Mouse (Mus musculus): ENCODE measurements around the gene Epha2. TPM values are rescaled to one million over a fixed set of nuclear protein-coding genes. Genes with fewer than 3 reads are reported as not detected.
A peak's percentile ranks its signal among the peaks of the same experiment; 100 is the strongest.

The Epha2 gene
- 10 to 100 TPM; 11.7 to 19.4 TPM for total RNA-seq (2021)
- polyA plus RNA-seq (2012; rRNA removed), result 18.0 and 24.1 TPM in 2 replicates
- long read RNA-seq, partial matches to known transcripts, result 2 of 3 reads
- long read RNA-seq, other reads (novel, unspliced or antisense), result 1 of 3 reads

- DNase-seq, result peak; percentile 94
Measured at GRCm38 (mm10) chr4:141301116-141301553, at the start of gene Epha2. TSS of gene Epha2 (plus strand) at chr4:141301240.

DNA sequence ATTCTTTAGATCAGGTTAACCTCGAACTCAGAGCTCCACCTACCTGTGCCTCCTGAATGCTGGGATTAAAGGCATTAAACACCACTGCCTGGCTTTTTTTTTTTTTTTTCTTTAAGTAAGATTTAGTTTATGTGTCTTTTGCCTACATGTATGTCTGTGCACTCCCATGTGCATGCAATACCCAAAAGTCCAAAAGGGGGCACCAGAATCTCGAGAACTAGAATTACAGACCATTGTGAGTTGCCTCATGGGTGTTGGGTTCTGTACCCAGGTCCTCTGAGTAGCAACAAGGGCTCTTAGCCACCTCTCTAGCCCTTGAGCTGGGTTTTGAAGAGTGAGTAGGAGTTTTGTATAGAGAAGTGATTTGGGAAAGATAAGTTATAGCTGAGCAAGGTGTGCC lies 48.4 kb upstream of the Epha2 start:
- no peak for DNase-seq

DNA sequence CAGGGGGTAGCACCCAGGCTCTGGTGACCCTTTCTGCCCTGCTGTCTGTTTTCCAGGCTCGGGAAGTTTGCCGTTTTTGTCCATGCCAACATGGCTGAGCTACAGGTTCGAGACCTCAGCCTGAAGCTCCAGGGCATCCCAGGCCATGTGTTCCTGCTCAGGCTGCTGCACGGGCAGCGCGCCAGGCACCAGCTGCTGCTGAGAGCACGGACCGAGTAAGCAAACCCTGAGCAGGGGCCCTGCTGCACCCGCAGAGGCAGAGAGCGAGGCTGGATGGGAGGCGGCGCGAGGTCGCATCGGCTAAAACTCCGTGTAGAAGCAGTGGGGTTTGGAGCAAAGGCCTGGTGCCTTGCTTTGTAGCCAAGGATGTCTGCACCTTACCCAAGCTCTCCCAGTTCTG lies 46.8 kb upstream of the Epha2 start:
- no peak for DNase-seq

DNA sequence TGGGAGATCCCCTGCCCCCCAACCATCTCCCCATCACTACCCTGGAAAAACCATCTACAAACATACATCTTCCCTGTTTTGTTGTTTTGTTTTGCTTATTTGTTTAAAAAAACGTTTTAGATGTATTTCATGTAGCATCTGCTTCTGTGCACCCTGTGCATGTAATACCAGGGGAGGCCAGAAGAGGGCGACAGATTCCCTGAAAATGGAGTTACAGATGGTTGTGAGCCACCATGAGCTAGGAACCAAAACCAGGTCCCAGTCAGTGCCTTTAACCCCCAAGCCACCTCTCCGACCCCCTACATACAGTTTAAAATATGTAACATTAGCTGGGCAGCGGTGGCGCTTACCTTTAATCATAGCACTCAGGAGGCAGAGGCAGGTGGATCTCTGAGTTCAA lies 43.6 kb upstream of the Epha2 start:
- no peak for DNase-seq

GRCm38 (mm10) chr4:141259413-141259812 lies 41.6 kb upstream of the Epha2 start:
- no peak for DNase-seq

DNA sequence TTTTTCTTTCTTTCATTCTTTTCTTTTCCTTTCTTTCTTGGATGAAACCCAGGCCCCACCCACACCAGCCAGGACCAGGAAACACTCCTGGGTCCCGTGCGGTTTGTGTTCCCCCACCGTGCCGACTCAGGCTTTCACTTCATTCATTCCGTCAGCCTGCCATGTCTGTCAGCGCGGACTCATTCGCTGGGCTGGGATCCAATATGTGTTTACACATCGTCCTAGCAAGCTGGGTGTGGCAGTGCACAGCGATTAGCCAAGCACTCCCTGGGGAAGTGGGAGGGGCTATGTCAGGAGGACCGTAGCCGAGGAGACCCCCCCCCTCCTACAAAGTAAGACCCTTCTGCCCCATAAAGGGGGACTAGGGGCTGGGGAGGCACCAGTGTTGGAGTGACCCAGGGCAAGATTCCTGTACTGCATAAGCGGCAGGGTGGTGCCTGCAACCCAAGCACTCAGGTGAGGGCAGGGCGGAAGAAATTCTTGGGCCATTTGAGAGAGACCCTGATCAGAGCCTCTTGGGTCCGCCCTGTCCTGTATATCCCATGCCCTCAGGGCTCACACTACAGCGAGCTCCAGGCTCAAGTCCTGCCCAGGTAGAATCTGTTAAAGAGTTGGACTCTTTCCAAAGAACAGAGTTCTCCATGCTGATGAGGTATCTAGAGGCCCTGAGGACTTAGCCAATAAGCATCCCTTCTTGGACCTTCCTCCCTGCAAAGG lies 40.9 kb upstream of the Epha2 start:
- DNase-seq, result peak; percentile 83

DNA sequence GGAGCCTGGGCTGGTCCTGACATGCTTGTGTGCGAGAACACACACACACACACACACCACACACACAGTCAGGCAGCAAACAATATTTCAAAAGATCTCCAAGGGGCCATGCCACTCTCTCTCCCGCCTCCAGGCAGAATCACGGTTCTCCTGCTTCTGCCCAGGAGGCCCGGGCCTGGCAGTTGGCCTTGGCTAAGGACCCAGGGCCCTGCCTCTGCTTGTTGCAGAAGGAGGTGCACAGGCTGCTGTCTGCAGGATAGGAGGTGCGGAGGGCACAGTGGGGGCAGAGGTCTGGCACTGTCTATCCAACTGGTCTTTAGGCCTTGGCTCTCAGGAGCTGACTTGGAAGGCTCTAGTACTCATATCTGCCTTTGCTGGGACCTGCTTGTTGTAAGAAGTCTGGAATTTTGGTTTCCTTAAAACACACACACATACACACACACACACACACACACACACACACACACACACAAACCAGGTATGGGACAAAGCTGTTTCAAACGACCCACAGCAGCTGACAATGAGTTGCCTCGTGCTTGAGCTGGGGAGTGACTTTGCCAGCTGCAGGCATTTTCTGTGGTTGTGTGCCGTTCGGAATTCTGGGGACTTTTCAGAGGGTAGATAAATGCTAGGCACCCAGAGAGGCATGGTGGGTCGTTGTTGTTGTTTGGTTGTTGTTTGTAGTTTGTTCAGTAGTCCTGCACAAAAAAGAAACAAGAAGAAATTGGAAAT lies 38.0 kb upstream of the Epha2 start:
- DNase-seq, result no peak

DNA sequence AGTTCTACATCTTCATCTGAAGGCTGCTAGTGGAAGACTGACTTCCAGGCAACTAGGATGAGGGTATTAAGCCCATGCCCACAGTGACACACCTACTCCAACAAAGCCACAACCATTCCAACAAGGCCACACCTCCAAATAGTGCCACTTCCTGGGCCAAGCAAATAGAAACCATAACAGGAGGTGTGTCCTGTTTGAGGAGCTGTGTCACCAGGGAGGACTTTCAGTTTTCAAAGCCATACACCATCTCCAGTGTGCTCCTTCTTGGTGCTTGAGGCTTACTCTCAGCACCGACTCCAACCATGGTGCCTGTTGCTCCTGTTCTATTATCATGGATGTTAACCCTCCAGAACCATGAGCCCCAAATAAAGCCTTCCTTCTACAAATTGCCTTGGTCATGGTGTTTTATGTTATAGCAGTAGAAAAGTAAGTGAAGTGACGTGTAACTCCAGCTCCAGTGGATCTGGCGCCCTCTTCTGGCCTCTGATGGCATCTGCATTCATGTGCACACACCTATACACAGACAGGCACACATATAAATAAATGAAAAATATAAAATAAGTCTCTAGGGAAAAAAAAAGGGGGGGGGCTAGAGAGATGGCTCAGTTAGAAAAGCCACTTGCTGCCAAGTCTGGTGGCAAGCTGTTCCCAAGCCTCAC lies 34.9 kb upstream of the Epha2 start:
- DNase-seq, result no peak

- DNase-seq, result no peak
Measured at GRCm38 (mm10) chr4:141267250-141267649, 33.8 kb upstream of the Epha2 start.

- DNase-seq, result no peak
Measured at GRCm38 (mm10) chr4:141267837-141268236, 33.2 kb upstream of the Epha2 start.

GRCm38 (mm10) chr4:141268350-141268749 lies 32.7 kb upstream of the Epha2 start:
- no peak for DNase-seq

DNA sequence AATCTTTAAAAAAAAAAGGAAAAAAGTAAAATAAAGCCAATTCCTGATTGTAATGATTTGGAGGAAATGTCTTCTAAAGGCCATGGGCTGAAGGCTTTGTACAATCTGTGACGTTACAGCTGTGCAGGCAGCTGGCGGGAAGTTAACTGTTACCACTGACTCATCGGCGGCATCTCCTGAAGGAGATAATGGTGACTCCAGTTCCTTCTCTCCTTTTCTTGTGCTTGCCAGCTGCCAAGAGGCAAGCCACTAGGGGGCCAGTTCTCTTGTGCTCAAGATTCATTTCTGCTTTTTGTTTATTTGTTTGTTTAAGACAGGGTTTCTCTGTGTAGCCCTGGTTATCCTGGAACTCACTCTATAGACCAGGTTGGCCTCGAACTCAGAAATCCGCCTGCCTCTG lies 32.0 kb upstream of the Epha2 start:
- no peak for DNase-seq

- DNase-seq, result no peak
Measured at GRCm38 (mm10) chr4:141270201-141270940, 30.7 kb upstream of the Epha2 start.

- DNase-seq, result no peak
Measured at GRCm38 (mm10) chr4:141271228-141271627, 29.8 kb upstream of the Epha2 start.

GRCm38 (mm10) chr4:141271721-141272120 lies 29.3 kb upstream of the Epha2 start:
- DNase-seq, result peak; percentile 38

DNA sequence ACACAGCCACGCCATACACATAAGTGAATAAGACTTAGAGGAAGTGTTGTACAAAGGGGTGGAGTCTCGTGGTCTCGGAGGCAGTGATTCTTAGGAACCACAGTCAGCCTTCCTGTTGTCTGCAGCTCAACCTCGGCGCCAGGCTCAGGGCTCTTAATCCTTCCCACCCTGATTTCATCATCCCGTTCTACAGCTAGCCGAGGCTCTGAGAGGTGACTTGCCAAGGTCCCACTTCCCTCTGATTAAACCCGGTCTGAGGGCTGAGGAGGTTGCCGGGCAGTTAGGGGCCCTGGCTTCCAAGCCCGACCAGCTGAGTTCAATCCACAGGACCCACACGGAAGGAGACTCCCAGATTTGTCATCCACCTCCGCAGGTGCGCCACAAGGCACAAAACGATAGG lies 28.2 kb upstream of the Epha2 start:
- DNase-seq, result peak; percentile 34

- DNase-seq, result peak; percentile 89
Measured at GRCm38 (mm10) chr4:141273296-141273695, 27.7 kb upstream of the Epha2 start.

- DNase-seq, result no peak
Measured at GRCm38 (mm10) chr4:141274485-141275341, 26.3 kb upstream of the Epha2 start.

- no peak for DNase-seq
Measured at GRCm38 (mm10) chr4:141277157-141277556, 23.9 kb upstream of the Epha2 start.

GRCm38 (mm10) chr4:141278154-141278553 lies 22.9 kb upstream of the Epha2 start:
- DNase-seq, result peak; percentile 86

DNA sequence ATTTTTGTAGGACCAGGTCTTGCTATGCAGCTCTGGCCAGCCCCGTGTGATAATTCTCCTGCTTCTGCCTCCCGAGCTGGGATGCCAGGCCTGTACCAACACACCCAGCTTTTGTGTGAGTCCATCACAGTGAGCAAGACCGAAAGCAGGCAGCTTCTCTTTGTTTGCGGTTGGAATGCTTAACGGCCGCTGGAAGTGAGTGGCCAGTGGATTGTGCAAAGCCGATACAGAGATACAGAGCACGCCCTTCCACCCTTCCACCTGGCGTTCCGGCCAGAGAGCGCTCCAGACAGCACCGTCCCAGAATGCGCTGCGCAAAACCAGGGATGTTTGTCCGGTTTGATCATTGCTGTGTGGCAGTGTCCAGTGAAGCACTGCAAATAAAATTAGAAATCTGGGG lies 21.7 kb upstream of the Epha2 start:
- DNase-seq, result no peak
